Mouse (Mus musculus) intestine, embryonic 16.5 days (tissue): ENCODE measurements around the gene Spatc1l. TPM values are rescaled to one million over a fixed set of nuclear protein-coding genes. Genes with fewer than 3 reads are reported as not detected.

ENCODE experiments used
- ATAC-seq: fragments of 200-750 bp; cut with Nextera tagmentation; 2 replicates; pipeline ENCODE4 v1.8.0; 2017; ENCODE audit warnings: moderate TSS enrichment, moderate library complexity
- H3K27ac ChIP-seq: fragments of 300-500 bp; sonication (generic); 2 replicates; pipeline ENCODE4 v1.5.1; 2014; ENCODE audit warnings: mild to moderate bottlenecking, low read length
- H3K27me3 ChIP-seq: fragments of 300-500 bp; sonication (generic); replicated peaks from 2 replicates; pipeline ENCODE4 v1.6.1; 2014; ENCODE audit warnings: low read length, control low read depth, mixed read lengths; ENCODE audit not compliant: control insufficient read depth, insufficient read depth
- H3K36me3 ChIP-seq: fragments of 300-500 bp; sonication (generic); 2 replicates; pipeline ENCODE4 v1.6.1; 2014; ENCODE audit warnings: low read length, control low read depth; ENCODE audit not compliant: control insufficient read depth, insufficient read depth
- H3K4me1 ChIP-seq: fragments of 300-500 bp; sonication (generic); 2 replicates; pipeline ENCODE4 v1.6.1; 2014; ENCODE audit warnings: low read length, control low read depth, mixed read lengths; ENCODE audit not compliant: control insufficient read depth, insufficient read depth
- H3K4me2 ChIP-seq: fragments of 300-500 bp; sonication (generic); 2 replicates; pipeline ENCODE4 v1.6.1; 2014; ENCODE audit warnings: low read depth, low read length, control low read depth
- H3K4me3 ChIP-seq: fragments of 300-500 bp; sonication (generic); 2 replicates; pipeline ENCODE4 v1.5.1; 2014; ENCODE audit warnings: mild to moderate bottlenecking, low read length
- H3K9ac ChIP-seq: fragments of 300-500 bp; sonication (generic); 2 replicates; pipeline ENCODE4 v1.6.1; 2014; ENCODE audit warnings: low read depth, low read length
- H3K9me3 ChIP-seq: fragments of 300-500 bp; sonication (generic); 2 replicates; pipeline ENCODE4 v1.6.1; 2016; ENCODE audit warnings: low read length, control low read depth; ENCODE audit not compliant: control insufficient read depth
- WGBS: fragments of 180-500 bp; shearing (Covaris S2); extraction: QIAGEN DNeasy Blood & Tissue Kit; methylation state at CpG from one replicate; pipeline ENCODE4 v1.1.7; 2014; 5-methylcytosine and 5-hydroxymethylcytosine counted together
- polyA plus RNA-seq: library from polyadenylated mRNA; unstranded; fragments of >200 nt; fragmentation: Nextera tagmentation; extraction: Ambion mirVana; gene quantifications from 2 replicates; pipeline ENCODE4 v1.2.1, GENCODE M21; 2015

Spatc1l gene
- polyA plus RNA-seq, 1 experiment from 2014 or later: not detected

DNA sequence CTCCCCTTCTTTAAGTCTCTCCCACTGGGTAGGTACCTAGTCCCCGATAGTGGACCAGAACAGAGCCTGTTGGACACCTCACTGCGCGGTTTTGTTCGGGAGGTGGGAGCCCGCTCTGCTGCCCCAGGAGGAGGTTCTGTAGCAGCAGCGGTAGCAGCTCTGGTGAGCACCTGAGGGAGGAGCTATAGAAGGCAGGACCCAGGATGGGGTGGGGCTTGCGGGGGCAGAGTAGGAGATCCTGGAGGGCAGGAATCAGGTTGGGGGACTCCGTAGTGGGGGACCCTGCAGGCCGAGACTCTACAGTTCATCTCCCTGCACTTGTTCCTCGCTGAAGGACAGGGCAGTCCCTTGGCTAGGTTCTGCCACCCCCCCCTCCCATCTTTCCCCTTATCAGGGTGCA is 22.1 kb downstream of the Spatc1l start:
- H3K36me3 ChIP-seq: no peaks in the 10 kb centered on the region
- no peak overlapping the region for H3K27ac ChIP-seq
- ATAC-seq: no peak
- peak overlapping the region; percentile 31; the same call in 1 of the 2 replicates for H3K4me2 ChIP-seq
- H3K27me3 ChIP-seq: no peaks in the 10 kb centered on the region
- H3K9me3 ChIP-seq: no peaks in the 10 kb centered on the region
- no peak overlapping the region for H3K9ac ChIP-seq
- 14% methylated on average over 10 of the region's 10 CpGs for WGBS
- H3K4me1 ChIP-seq: no peaks in the 10 kb centered on the region
- H3K4me3 ChIP-seq: no peak overlapping the region; the same call in 1 of the 2 replicates

DNA sequence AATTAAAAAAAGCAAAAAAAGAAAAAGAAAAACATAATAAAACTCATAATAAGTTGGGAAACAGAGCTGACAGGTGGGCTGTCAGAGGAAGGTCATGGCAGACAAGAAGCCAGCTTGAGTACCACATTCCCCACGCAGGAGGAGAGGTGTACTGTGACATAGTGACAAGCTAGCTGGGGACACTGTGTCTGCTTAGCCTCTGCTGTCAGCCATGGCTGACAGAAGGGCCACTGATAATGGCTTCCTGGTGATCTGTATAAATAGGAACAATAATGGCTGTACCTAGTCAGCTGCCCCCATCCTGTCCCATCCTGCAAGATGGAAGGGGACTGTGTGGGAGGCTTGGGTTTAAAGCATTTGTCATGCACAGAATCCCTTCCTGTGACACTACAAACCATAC is 24.1 kb downstream of the Spatc1l start:
- Histone ChIP-seq H3K36me3 (no peaks in the 10 kb centered on the region), H3K9me3 (no peaks in the 10 kb centered on the region), H3K4me3 (no peak overlapping the region), H3K27me3 (no peaks in the 10 kb centered on the region), H3K4me1 (no peaks in the 10 kb centered on the region), H3K9ac (no peak overlapping the region), H3K27ac (no peak overlapping the region), H3K4me2 (no peak overlapping the region)
- 32% methylated on average over 1 of the region's 1 CpGs for WGBS
- no peak for ATAC-seq

DNA sequence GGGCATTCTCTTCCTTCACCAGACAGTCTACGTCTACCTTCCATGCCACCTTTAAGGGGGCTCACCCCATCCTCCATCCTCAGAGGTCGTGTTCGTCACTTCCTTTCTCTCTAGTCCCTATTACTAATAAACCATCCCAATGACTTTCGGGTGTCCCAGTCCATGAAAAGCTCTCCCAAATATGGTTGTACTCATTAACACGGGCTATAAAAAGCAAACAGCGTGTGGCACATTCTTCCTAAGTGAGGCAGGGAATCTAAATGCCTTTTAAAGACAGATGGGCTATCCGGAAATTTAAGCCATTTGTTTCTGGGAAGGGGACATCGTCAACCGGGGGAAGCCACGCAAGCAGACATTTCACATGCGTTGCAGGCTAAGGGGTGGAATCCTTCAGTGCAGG is 28.1 kb downstream of the Spatc1l start:
- H3K27me3 ChIP-seq: no peaks in the 10 kb centered on the region
- whole genome bisulfite sequencing: 81% methylated on average over 11 of the region's 11 CpGs
- H3K27ac ChIP-seq: no peak overlapping the region
- no peaks in the 10 kb centered on the region for H3K9me3 ChIP-seq
- no peaks in the 10 kb centered on the region for H3K36me3 ChIP-seq
- no peak overlapping the region for H3K4me3 ChIP-seq
- no peak for ATAC-seq
- H3K4me2 ChIP-seq: no peak overlapping the region
- H3K4me1 ChIP-seq: no peaks in the 10 kb centered on the region
- no peak overlapping the region for H3K9ac ChIP-seq

DNA sequence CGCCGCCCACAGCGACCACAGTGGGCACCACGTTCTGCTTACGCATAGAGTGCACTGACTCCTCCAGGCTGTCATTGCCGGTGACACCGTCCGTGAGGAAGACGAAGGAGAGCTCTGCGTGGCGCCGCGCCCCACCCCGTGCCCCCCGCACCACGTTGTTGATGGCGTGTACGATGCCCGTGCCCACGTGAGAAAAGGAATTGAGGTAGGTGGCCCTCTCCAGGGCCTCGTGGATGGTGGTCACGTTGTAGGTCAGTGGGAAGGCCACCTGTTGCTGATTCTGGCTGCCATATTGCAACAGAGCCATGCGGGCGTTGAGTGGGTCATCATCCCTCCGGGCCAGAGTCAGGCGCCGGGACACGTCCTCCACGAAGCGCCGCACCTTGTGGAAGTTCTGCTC is 34.3 kb downstream of the Spatc1l start:
- 93% methylated on average over 31 of the region's 31 CpGs for WGBS
- H3K9me3 ChIP-seq: no peaks in the 10 kb centered on the region
- H3K4me2 ChIP-seq: no peak overlapping the region
- ATAC-seq: no peak
- H3K9ac ChIP-seq: no peak overlapping the region
- H3K36me3 ChIP-seq: peaks cover 4% of the 10 kb centered on the region; the same call in 1 of the 2 replicates
- no peaks in the 10 kb centered on the region for H3K27me3 ChIP-seq
- no peak overlapping the region for H3K4me3 ChIP-seq
- no peaks in the 10 kb centered on the region for H3K4me1 ChIP-seq
- no peak overlapping the region for H3K27ac ChIP-seq

DNA sequence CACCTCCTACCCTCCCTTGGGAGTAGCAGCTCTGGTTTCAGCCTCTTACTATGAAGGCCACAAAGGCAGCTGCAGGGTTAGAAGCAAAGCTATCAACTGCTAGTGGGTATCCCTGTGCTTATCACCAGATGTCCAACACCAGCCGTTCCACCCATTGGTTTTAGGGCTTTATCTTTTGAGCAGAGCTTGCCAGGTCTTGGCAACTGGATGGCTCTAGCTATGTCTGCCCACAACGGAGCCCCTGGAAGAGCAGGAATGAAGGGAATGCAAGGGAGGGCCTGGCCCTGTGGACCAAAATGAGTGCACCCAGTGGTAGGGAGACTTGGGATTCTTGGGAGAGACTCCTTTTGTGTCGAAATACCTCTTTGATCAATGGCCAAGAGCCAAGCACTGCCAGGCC is 40.6 kb downstream of the Spatc1l start:
- Histone ChIP-seq H3K4me1 (no peaks in the 10 kb centered on the region), H3K4me3 (no peak overlapping the region), H3K36me3 (peaks cover 11% of the 10 kb centered on the region), H3K4me2 (no peak overlapping the region), H3K9ac (no peak overlapping the region), H3K27me3 (no peaks in the 10 kb centered on the region), H3K9me3 (no peaks in the 10 kb centered on the region), H3K27ac (no peak overlapping the region)
- 69% methylated on average over 3 of the region's 3 CpGs for whole genome bisulfite sequencing
- no peak for ATAC-seq

DNA sequence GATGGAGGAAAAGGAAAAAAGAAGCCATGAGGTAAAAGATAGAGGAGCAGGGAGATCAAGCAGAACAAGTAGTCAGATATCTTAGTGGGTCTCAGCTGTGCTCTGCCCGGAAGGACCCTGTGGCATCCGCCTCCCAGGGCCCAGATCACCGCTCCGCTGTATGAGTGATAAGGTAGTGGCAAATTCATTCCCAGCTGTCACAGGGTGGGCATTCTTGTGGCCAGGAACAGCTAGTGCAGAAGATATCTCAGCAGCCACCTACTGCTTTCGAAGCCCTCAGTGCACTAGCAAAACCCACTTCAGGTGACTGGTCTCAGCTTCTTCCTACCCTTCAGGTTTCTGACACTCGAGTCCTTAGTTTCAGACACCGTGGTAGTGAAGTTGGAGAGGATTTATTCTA is 50.4 kb downstream of the Spatc1l start:
- Histone ChIP-seq H3K27me3 (no peaks in the 10 kb centered on the region), H3K27ac (no peak overlapping the region), H3K4me1 (0 out of 2 replicates have a peak, but pooled peaks cover 3% of the 10 kb centered on the region), H3K36me3 (peaks cover 7% of the 10 kb centered on the region), H3K9me3 (no peaks in the 10 kb centered on the region), H3K4me2 (no peak overlapping the region), H3K9ac (no peak overlapping the region), H3K4me3 (no peak overlapping the region)
- WGBS: 84% methylated on average over 7 of the region's 7 CpGs
- ATAC-seq: no peak

Other genes with a start within 250 kb of the Spatc1l start
- gene Dip2a, start 217.0 kb upstream of the Spatc1l start, polyA plus RNA-seq: 6.3 and 7.8 TPM in 2 replicates
- not detected in 2 replicates for gene AC141477.1, start 121.8 kb upstream of the Spatc1l start, polyA plus RNA-seq
- 10.1 and 10.7 TPM in 2 replicates for gene Pcnt, start 119.5 kb upstream of the Spatc1l start, polyA plus RNA-seq
- not detected in 2 replicates for gene 2610028H24Rik, start 113.2 kb upstream of the Spatc1l start, polyA plus RNA-seq
- 34.1 and 34.4 TPM in 2 replicates for gene Mcm3ap, start 93.3 kb upstream of the Spatc1l start, polyA plus RNA-seq
- 5.5 TPM in 2 replicates for gene Ybey, start 93.2 kb upstream of the Spatc1l start, polyA plus RNA-seq
- gene Lss, start 30.7 kb upstream of the Spatc1l start, polyA plus RNA-seq: 75.6 and 76.9 TPM in 2 replicates
- 0.87 and 1.5 TPM in 2 replicates for gene Ftcd, start 13.4 kb downstream of the Spatc1l start, polyA plus RNA-seq
- 230 and 262 TPM in 2 replicates for gene Col6a2, start 61.4 kb downstream of the Spatc1l start, polyA plus RNA-seq
- 327 and 341 TPM in 2 replicates for gene Col6a1, start 163.9 kb downstream of the Spatc1l start, polyA plus RNA-seq